Mouse (Mus musculus) heart, adult 9 months (tissue): Measurements from ENCODE around the gene Hhat.

ENCODE experiments used
- DNase-seq, 2 experiments: peaks; one replicate each; pipeline ENCODE4 v3.0.0; 2022; ENCODE audit warnings: low spot score in 2 of 2

The Hhat gene

DNA sequence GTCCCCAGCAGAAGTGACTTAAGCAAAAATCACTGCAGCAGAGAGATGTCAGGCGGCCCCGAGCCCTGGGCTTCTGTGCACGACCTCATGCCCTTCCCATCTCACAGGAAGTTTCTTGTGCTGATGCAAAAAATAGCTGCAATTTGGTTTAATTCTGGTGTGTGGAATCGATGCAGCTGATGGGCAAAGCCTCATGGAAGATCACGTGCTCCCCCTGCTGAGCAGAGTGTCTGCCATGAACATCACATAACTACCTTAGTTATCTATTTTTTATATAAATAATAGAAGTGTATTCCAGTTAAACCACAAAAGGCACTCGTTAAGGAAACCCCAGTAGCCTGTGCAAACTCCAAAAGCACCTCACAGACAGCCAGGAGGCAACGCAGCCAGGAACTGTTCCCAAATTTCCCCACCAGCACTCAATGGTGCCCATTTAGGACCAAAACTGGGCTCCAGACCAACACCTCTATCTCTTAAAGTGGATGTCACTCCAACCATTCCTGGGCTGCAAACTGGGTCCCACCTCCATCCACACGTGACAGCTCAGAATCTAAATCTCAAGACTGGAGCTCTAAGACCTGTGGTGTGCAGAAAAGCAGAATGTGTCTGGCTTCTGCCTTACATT, 118.9 kb downstream of the Hhat start:
- DNase-seq: peak; percentile 41 to 49

GRCm38 (mm10) chr1:192650586-192650985, 120.4 kb downstream of the Hhat start:
- no peak for DNase-seq

DNA sequence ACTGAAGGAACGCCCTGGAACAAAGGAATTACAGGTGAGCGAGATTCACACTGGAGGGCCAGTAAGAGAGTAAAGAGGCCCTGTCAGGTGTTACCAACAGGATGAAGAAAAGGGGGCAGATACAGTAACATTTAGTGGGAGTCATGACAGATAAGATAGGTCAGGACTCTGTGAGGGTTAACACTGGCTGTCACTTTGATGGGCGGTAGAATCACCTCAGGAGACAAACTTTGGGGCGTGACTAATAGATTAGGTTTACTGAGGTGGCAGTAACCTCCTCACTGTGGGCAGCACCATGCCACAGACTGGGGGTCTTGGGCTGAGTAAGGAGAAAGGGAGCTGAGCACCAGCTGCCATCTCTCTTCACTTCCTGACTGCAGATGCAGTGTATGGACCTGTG, 121.0 kb downstream of the Hhat start:
- no peak for DNase-seq

DNA sequence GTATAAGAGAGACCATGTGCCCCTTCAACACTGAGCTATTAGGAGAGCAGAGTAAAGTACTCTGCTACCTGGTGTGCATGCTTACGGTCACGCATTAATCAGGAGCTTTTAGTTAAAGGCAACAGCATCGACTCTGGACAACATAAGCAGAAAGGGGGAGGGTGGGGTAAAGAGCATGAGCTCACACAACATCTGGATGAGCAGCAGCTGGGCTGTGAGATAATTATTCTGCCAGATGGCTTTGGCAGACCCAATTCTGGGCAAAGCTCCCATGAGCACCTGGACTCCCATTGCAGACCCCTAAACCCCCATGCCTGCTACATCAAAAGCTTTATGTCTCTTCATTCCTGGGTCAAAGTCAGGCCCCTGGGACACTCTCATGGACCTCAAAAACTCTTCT, 121.8 kb downstream of the Hhat start:
- DNase-seq: no peak

DNA sequence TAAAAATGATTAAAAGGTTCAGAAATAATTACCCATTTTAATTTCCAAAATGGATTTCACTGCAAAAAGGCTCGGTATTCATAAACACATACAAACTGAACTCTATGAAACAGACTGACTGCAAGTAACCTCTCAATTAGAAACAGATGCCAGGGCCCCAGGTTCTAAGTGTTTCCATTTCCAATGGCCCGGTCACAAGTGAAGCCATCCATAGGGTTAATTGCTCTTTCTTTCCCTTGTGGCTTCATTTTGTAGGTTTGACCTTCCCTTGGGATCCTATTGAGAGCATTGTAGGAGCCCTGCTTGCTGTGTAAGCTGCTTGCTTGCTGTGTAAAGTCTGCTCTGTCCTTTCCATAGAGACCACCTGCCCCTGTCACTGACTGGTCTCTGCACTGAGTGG, 123.7 kb downstream of the Hhat start:
- no peak for DNase-seq

DNA sequence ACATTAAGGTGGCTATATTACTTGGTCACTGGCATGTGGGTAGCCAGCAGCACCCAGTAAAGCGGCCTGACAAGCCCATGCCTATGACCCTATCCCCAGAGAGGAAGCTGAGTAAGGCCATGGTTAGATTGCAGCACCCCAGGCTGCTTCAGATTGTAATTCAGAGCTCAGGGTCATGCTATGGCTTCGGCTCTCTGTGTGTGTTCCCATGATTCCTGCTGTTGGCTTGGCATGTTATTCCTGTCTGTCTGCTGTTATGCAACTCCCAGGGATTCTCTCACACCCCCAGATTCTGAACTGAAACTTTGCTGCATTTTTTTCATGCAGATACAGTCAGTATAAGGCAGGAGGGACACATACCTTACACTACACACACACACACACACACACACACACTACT, 128.9 kb downstream of the Hhat start:
- DNase-seq: no peak

- DNase-seq: no peak
Observed at GRCm38 (mm10) chr1:192639175-192639574, 131.8 kb downstream of the Hhat start.

GRCm38 (mm10) chr1:192621843-192622242, 149.2 kb downstream of the Hhat start:
- DNase-seq: no peak

- DNase-seq: no peak
Observed at GRCm38 (mm10) chr1:192613271-192613670, 157.8 kb downstream of the Hhat start.

DNA sequence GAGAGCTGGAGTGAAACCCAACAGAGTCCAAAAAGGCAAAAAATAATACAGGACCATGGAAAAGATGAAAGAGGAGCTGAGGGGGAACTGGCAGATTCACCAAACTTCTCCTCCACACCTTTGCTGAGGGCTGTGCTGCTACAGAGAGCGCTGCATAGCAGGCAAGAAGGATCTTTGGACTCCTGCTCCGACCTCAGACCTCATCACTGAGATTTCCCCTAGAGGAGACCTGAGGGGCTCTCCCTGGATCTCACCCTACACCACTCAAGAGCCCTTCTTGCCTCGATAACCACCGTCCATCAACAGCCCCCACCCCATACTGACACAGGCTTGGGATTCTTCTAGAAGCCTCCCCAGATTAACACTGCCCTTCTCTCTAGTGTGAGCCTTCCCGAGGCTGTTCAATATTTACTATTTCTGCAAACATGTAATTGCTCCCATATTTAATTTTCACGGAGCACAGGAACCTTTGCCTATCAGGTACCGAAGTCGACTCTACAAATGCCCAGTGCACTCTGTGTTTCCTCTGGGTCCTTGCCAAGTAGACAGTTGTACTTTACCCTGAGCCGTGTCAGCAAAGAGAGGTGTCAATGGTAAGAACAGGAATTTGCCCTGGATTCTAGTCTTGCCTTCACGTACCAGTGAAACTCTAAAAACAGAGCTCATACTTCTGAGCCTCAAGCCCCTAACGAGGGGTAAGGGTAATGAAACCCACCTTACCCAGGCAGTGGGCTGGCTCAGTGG, 158.9 kb downstream of the Hhat start:
- DNase-seq: peak in 1 of 2 experiments; percentile 5

- no peak for DNase-seq
Observed at GRCm38 (mm10) chr1:192606876-192607275, 164.1 kb downstream of the Hhat start.

DNA sequence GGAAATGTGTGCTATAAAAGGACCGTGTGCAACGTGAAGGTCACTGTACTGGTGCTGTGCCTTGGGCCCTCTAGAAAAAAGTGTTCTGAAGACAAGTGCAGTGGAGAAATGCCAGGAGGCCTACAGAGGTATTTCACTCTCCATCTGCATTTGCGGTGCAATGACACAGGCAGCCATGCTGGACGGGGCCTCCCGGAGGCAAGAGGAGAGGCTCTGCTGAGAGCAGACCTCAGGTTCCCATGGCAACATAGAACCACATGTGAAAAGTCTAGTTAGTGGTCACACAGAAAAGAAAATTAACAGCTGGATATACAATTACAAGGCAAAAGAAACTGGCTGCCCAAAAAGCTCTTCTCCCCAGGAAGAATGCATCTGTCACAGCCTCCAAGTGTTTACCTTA, 166.6 kb downstream of the Hhat start:
- no peak for DNase-seq

- DNase-seq: no peak
Observed at GRCm38 (mm10) chr1:192603556-192603955, 167.5 kb downstream of the Hhat start.

- no peak for DNase-seq
Observed at GRCm38 (mm10) chr1:192601206-192601605, 169.8 kb downstream of the Hhat start.

- no peak for DNase-seq
Observed at GRCm38 (mm10) chr1:192599746-192600145, 171.3 kb downstream of the Hhat start.

- DNase-seq: peak; percentile 8 to 51
Observed at GRCm38 (mm10) chr1:192598380-192598779, 172.6 kb downstream of the Hhat start.

GRCm38 (mm10) chr1:192595426-192595825, 175.6 kb downstream of the Hhat start:
- DNase-seq: no peak

GRCm38 (mm10) chr1:192593492-192593891, 177.5 kb downstream of the Hhat start:
- DNase-seq: no peak

DNA sequence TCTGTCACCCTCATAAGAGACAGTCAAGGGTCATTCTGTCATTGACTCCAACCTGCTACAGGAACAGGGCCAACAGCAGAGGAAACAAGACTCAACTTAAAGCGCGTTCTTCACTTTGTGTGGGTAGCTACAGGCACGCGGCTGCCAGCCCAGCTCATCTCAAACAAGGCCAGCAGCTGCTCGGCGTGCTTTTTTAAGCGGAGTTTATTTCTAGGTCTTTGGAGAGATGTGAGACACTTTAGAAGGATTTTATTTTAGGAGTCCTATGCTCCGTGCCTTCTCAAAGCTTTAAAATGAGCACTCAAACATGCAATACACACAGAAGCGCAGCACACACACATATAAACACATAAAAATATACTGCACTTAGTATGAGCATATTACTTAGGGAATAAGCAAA, 183.6 kb downstream of the Hhat start:
- DNase-seq: no peak

DNA sequence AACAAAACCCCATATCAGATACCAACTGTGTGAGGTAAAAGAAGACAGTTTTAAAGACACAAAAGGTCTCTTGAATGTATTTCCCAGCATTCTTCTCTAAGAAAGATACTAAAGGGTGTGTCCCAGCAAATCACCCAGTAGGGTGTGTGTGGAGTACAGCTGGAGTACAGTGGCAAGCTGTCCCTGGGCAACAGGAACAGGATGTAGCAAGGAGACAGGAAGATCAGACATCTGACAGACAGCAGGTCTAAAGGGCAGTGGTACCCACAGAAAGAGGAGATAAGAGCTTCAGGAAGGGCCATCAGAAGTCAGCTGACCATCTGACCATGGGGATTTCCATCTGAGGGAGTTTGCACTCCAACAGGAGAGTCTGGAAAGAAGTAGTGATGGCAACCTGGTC, 185.7 kb downstream of the Hhat start:
- DNase-seq: no peak

DNA sequence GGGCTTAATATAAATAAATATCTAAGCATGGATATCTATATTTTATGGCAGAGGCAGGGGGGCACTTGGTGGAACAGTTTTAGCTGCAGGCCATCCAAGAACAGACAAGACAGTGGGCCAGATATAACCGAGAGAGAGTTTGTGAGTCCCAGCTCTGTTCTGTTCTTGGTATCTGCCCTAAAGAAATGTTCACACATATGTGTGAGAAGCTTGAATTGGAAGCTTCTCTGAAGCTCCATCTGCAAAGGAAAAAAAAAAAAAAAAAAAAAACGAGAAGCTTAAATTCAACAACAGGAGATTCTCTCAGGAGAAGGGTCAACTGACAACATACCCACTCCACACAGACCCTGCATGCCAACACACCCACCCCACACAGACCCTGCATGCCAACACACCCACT, 188.1 kb downstream of the Hhat start:
- DNase-seq: no peak

- no peak for DNase-seq
Observed at GRCm38 (mm10) chr1:192564691-192565090, 206.3 kb downstream of the Hhat start.

GRCm38 (mm10) chr1:192559341-192559740, 211.7 kb downstream of the Hhat start:
- no peak for DNase-seq
